20 mouse cellular contexts compared by ENCODE assay signal in genomic region chr12:117203506-117203905, GRCm38 (mm10).
DNase-seq lines count a peak whose midpoint lies in the region; ATAC-seq and TF ChIP-seq lines count a peak whose summit lies in the region.
"Had no signal": no experiment of that assay in that cellular context is flagged by ENCODE, and none has a peak within 500 bp of the region (broad histone marks: within the 10 kb centered on the region; RNA-seq: fewer than 3 reads in every experiment).

No protein-coding gene starts in this region.

- H3K4me2 ChIP-seq in hindbrain, embryonic 13.5 days, result no peak overlapping the region
- no peak overlapping the region for H3K4me2 ChIP-seq in midbrain, postnatal 0 days (ENCODE audit: low read depth, low read length, poor library complexity, severe bottlenecking)
- H3K4me2 ChIP-seq: liver, embryonic 11.5 days; neural tube, embryonic 12.5 days had no signal

- 41% methylated on average over 7 of the region's 7 CpGs for WGBS in hindbrain, embryonic 13.5 days
- 69% methylated on average over 7 of the region's 7 CpGs for WGBS in hindbrain, embryonic 10.5 days
- 18% methylated on average over 7 of the region's 7 CpGs for WGBS in midbrain, postnatal 0 days

- no peak for TF ChIP-seq CTCF in midbrain, postnatal 0 days (IDR thresholded peaks at IDR 0.05)

- H3K27me3 ChIP-seq in hindbrain, embryonic 13.5 days, result no peaks in the 10 kb centered on the region
- no peaks in the 10 kb centered on the region for H3K27me3 ChIP-seq in hindbrain, embryonic 10.5 days (ENCODE audit: insufficient read depth, poor library complexity, severe bottlenecking)
- H3K27me3 ChIP-seq in midbrain, postnatal 0 days (ENCODE audit: insufficient read depth, low read length), result no peaks in the 10 kb centered on the region
- H3K27me3 ChIP-seq: neural tube, embryonic 12.5 days had no signal

- no peaks in the 10 kb centered on the region for H3K36me3 ChIP-seq in hindbrain, embryonic 13.5 days
- peaks cover 81% of the 10 kb centered on the region for H3K36me3 ChIP-seq in hindbrain, embryonic 10.5 days
- H3K36me3 ChIP-seq in midbrain, postnatal 0 days (ENCODE audit: insufficient read depth, low read length), result no peaks in the 10 kb centered on the region; the same call in 1 of the 2 replicates
- H3K36me3 ChIP-seq: neural tube, embryonic 12.5 days had no signal

- no peak overlapping the region for H3K9ac ChIP-seq in hindbrain, embryonic 13.5 days
- no peak overlapping the region for H3K9ac ChIP-seq in midbrain, postnatal 0 days (replicated peaks; ENCODE audit: low read length, poor library complexity, severe bottlenecking)
- H3K9ac ChIP-seq: neural tube, embryonic 12.5 days had no signal

- H3K27ac ChIP-seq in hindbrain, embryonic 13.5 days, result peak overlapping the region; percentile 72
- no peak overlapping the region for H3K27ac ChIP-seq in hindbrain, embryonic 10.5 days
- H3K27ac ChIP-seq in midbrain, postnatal 0 days (ENCODE audit: low read depth, low read length), result peak overlapping the region; percentile 57
- H3K27ac ChIP-seq: neural tube, embryonic 12.5 days had no signal

- DNase-seq in hindbrain, embryonic 10.5 days (ENCODE audit: low spot score), result no peak
- peak; percentile 45 for DNase-seq in brain, adult 2 months (ENCODE audit: low read depth, low spot score)
- DNase-seq in midbrain, postnatal 0 days (ENCODE audit: low spot score), result no peak
- DNase-seq in lung, postnatal 25 days (ENCODE audit: low spot score), result no peak
- DNase-seq in thymus, postnatal 14 days, result no peak
- DNase-seq: adrenal gland, postnatal 14 days; cerebellum, adult 9-11 months; gastrocnemius, postnatal 14 days; heart, postnatal 14 days; layer of hippocampus, postnatal 36 days; left cerebral cortex, postnatal 4 days; lung, adult 2 months; lung, postnatal 4 days; right cerebral cortex, postnatal 25 days; thymus, postnatal 36 days had no signal

- peaks cover 59% of the 10 kb centered on the region for H3K4me1 ChIP-seq in hindbrain, embryonic 13.5 days (replicated peaks)
- peaks cover 62% of the 10 kb centered on the region for H3K4me1 ChIP-seq in hindbrain, embryonic 10.5 days (replicated peaks)
- H3K4me1 ChIP-seq in midbrain, postnatal 0 days (ENCODE audit: insufficient read depth, low read length), result peaks cover 25% of the 10 kb centered on the region

- H3K9me3 ChIP-seq in hindbrain, embryonic 13.5 days, result no peaks in the 10 kb centered on the region
- no peaks in the 10 kb centered on the region for H3K9me3 ChIP-seq in hindbrain, embryonic 10.5 days
- H3K9me3 ChIP-seq in midbrain, postnatal 0 days (ENCODE audit: low read length), result no peaks in the 10 kb centered on the region
- H3K9me3 ChIP-seq: neural tube, embryonic 12.5 days had no signal

- no peak overlapping the region for H3K4me3 ChIP-seq in hindbrain, embryonic 13.5 days
- H3K4me3 ChIP-seq in hindbrain, embryonic 10.5 days, result no peak overlapping the region
- no peak overlapping the region for H3K4me3 ChIP-seq in midbrain, postnatal 0 days (ENCODE audit: low read depth, low read length)
- H3K4me3 ChIP-seq: neural tube, embryonic 12.5 days had no signal

- ATAC-seq in hindbrain, embryonic 13.5 days (ENCODE audit: low FRiP score), result no peak
- 0 out of 2 replicates have a peak, but pooled peaks have one; percentile 8 for ATAC-seq in granulocyte monocyte progenitor cell, adult 5-6 weeks (replicated peaks; ENCODE audit: poor library complexity, severe bottlenecking)
- no peak for ATAC-seq in midbrain, postnatal 0 days (ENCODE audit: low FRiP score)
- ATAC-seq: activated CD4-positive, CD25-positive, alpha-beta regulatory T cell, adult 4 months had no signal
